Mouse (Mus musculus): ENCODE data around the gene Drd3.

DNA sequence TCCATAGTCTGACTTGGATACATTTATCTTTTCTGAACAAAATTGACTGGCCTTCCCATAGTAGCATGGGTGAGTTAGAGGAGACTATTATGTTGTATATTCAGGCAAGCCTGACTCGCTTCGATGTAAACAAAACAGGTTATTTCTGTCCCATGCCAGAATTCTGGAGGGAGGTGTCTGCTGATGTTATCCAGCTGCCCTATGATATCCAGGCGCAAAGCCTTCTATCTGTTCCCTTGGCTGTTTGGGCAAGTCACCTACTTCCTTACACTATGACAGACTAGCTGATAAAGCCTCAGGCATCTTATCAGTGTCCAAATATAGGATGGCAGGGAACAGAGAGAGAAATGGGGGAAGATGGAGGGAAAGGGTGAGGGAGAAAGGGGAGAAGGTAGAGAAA, 18.5 kb downstream of the Drd3 start:
- TF ChIP-seq POLR2A (IDR thresholded peaks at IDR 0.05; ENCODE audit: insufficient read depth, low read length) (no peak), CTCF (IDR thresholded peaks at IDR 0.05; ENCODE audit: low read depth, low read length) (no peak), EP300 (IDR thresholded peaks at IDR 0.05; ENCODE audit: insufficient read depth, low read depth, low read length) (no peak)
